Mouse (Mus musculus) kidney, postnatal 4 days (tissue): ENCODE data around the gene Tbx2.

ENCODE experiments used
- DNase-seq, 2 experiments: peaks; one replicate each; pipeline ENCODE4 v3.0.0; 2021; ENCODE audit warnings: mixed read lengths in 2 of 2

Tbx2 gene

DNA sequence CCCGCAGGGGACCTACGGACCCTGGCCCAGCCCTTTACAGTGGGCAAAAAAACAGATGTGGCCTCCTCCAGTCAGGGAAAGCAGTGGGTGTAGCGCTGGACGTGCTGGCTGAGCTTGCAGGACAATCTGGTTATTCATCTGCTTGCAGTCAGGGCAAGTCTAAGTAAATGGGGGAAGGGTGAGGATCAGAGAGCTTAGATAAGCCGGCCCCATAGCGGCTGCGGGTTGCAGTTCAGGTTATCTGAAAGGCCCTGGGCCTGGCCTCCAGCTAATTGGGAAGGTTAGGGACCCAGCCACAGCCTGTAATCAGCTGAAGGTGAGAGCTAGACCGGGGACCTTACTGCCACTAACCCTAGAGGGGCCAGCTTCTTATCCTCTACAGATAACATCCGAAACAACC lies 5.0 kb upstream of the Tbx2 start:
- peak in 1 of 2 experiments; percentile 61 for DNase-seq

DNA sequence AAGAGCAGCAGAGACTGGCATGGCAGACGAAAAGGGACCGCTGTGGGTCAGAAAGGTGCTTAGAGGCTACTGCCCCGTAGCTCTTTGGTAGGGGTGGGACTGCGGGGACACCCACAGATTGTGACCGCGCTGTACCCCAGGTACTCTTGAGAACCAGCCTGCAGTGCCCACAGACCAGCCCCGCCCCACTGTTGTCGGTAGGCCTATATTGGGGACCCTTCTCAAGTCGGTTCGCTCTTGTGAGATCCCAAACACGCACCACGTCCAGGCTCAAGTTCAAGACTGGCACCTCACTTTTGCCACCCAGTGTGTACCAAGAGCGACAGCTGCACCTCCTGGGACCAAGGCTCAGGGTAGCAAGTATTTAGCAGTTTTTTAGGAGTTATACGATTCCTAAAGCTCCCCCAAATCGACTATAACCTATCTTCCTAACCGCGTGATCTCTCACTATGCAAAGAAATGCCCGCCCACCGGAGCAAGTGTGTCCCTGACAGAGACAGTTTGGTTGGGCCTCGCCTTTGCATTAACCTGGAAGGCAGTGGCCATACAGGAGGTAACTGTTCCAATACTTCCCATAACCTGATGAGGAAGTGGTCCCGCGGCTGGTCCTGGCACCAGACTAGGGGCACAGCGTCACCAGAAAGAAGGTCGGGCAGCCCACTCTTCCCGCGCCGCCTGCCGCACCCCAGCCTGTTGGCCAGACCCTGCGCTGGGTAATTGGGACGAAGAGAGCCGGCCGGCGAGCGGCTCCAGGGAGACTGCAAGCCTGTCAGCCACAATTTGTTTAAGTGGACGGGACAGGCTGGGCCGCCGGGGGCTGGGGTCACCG lies 3.4 kb upstream of the Tbx2 start:
- DNase-seq = peak; percentile 50 to 59

DNA sequence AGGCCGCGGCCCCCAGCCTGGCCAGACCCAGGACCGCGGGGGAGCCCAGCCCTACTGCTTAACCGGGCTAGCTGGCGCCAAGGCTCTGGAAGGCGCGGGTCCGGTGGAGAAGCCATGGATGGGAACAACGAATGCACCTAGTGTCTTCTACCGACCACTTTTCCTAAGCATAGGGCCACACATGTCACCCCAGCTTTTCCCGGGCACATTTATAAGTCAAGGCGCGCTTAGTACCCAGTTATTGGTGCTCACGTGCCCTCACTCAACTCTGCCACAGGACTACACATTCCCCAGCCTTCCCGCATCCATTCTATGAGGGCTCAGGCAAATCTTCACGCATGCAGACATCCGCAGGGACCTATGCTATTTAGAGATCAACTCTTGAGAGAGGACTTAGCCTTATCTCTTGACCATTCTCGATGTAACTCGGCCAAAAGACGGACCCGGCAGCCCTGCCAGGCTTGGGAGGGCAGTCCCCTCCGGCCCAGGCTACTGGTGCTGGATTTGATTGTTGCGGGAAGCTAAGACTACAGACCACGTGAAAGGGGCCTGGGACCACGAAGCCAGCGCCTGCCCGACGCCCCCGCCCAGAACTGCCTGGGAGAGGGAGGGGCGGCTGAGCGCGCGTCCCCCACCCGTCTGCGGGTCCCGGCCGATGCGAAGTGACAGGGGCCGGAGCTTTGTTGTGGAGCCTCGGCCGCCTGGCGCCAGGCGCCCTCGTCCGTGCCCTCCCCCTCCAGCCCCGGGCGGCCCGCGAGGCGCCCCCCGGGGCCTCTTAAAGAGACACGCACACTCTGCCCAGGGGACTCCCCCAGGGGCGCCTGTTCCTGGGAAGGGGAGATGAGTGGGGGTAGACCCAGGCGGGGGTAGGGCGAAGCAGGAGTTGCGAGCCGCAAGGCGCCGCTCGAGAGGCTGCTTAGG lies 2.6 kb upstream of the Tbx2 start:
- peak; percentile 63 to 75 for DNase-seq

DNA sequence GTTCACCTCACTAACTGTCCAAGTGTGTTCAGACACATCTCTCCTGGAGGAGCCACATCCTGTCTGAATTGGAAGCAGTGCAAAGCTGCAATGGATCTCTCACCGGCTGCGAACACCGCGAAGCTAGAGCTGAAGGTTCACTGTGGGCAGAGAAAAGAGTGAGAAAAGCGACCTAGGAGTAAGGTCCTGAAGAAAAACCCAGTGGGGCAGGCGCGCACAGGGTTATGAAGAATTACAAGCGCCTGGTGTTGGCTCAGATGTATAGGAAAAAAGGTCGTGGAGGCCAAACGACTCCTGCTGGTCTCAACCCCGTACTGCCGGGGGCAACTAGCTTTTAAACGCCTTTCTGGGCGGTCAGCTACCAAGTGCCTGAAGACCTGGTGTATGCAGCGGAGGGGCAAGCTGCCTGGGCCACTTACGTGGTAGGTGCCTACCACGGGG lies 1.4 kb upstream of the Tbx2 start:
- peak; percentile 62 to 78 for DNase-seq

DNA sequence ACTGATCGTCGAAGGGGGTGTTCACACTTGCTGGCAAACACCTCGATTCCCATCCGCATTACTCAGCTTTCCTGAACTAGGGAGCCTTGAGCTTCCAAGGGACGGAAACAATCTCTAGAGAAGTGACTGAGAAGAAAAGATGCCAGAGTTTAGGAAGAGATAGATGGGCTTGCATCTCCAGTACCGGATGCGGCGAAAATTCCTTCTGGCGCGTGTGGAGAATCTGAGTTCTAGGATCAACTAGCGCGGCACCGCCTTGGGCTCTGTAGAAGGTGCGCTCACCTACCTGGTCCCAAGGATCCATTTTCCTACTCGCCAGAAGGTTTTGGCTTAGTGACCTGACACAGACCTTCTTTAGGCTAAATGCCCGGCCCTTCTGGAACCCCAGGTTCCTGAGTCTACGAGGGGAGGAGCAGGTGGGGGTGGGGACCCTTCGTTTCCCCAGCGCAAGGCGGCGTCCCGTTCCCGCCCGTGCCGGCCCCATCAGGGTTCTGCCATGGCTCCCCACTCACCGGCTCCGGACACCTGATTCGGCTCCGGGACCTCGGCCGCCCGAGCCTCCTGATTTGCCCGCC lies 608 bp upstream of the Tbx2 start:
- peak; percentile 56 to 66 for DNase-seq

DNA sequence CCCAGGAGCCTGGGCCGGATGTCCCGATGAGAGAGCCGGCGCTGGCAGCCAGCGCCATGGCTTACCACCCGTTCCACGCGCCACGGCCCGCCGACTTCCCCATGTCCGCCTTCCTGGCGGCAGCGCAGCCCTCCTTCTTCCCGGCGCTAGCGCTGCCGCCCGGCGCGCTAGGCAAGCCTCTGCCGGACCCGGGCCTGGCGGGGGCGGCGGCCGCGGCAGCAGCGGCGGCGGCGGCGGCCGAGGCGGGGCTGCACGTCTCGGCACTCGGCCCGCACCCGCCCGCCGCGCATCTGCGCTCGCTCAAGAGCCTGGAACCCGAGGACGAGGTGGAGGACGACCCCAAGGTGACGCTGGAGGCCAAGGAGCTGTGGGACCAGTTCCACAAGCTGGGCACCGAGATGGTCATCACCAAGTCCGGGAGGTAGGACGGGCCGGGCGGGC lies 750 bp downstream of the Tbx2 start:
- DNase-seq = peak; percentile 57 to 70

DNA sequence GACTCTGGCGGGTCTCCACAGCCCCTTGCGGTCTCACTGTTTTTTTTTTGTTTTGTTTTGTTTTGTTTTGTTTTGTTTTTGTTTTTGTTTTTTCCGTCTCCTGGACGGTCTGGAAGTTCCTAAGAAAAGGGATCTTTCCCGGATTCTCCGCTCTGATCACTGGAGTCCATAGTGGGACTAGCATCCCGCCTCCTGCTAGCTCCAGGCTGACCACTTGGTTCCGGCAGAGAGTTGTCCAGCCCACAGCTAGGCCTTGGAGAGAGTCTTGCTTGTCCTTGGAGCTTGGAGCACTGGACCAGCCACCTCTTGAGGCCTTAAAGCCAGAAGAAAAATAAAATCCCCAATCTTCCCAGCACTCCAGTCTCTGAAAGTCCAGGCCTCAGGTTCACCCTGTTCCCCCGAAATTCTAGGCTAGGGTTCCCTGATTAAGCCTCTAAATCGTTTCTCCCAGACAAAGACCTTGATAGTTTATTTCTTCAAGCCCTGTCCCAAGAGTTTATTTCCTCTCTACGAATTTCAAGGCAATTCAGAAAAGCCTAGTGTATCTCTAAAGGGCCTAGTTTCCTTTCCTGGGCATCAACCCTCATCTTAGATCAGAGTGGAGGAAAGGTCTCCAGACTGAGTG lies 1.5 kb downstream of the Tbx2 start:
- DNase-seq = peak; percentile 49 to 61

DNA sequence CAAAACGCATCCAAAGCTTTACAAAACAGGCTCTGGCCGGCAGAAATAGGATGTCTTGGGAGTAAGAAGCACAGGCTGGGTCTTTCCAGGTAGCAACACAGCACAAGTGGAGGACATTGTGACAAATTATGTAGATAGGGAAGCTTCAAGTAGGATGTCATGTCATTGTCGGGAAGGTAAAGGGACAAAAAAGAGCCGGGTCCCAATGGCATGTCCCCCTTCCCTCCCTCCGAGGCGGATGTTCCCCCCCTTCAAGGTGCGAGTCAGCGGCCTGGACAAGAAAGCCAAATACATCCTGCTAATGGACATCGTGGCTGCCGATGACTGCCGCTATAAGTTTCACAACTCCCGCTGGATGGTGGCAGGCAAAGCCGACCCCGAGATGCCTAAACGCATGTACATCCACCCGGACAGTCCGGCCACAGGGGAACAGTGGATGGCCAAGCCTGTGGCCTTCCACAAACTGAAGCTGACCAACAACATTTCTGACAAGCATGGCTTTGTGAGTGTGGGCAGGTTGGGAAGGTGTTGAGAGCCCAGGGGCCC lies 2.1 kb downstream of the Tbx2 start:
- peak in 1 of 2 experiments; percentile 60 for DNase-seq

DNA sequence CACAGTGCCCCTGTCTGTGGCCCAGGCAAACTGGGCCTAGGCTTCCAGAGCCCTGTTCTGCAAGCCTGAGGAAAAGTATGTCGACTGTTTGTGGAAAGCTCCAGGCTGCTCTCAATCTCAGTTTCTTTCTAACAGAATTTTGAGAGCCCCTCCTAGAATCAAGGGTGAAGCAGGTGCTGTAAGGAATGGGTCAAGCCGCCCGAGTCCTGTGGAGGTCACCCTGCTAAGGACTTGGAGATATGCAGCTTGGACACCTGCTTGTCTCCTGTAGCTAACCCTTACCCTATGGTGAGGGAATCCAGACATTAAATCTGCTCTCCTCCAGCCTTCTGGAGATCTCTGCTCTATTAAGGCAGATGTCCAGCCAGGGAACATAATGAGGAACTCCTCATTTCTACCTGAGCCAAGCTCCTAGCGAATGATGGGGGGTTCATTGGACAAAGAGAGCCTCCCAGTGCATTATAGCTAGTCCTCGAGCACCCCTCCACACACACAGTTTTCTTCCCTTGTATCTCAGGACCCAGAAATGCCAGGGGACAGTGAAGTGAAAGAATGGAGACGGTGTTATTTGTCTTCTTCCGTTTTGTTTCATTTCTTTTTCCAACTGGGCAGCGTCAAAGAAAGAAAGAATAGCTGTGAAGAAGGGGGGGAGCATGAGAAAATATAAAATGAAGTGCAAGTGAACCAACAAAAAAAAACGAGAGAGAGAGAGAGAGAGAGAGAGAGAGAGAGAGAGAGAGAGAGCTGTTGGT lies 2.8 kb downstream of the Tbx2 start:
- no peak for DNase-seq

DNA sequence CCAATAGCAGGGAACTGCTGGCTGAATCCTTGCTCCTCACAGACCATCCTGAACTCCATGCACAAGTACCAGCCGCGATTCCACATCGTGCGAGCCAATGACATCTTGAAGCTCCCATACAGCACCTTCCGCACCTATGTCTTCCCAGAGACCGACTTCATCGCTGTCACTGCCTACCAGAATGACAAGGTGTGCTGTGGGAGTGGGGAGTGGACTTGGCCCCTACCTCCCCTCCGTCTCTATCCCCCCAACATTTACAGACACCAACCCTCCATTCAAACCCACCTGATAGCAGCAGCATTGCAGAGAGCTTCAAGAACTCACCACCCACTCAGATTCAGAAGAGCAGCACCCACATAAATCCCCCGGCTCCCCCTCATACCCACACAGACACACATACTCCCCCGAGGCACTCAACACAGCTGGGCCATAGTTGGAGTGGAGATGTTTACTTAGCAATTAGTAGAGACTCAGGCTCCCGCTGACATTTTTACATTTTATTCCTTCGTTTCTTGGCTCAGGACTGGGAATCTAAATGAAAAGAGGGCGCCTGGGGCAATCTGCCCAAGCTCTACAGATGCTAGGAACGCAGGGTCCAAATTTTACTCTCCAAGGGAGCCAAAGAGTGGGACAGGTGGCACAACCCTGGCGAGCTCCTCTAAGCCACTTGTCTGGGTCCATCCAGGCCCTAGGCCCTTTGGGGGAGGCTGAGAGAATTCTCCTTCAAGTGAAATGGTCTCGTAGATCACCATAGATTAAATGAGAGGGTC lies 3.6 kb downstream of the Tbx2 start:
- DNase-seq = peak; percentile 34 to 55

DNA sequence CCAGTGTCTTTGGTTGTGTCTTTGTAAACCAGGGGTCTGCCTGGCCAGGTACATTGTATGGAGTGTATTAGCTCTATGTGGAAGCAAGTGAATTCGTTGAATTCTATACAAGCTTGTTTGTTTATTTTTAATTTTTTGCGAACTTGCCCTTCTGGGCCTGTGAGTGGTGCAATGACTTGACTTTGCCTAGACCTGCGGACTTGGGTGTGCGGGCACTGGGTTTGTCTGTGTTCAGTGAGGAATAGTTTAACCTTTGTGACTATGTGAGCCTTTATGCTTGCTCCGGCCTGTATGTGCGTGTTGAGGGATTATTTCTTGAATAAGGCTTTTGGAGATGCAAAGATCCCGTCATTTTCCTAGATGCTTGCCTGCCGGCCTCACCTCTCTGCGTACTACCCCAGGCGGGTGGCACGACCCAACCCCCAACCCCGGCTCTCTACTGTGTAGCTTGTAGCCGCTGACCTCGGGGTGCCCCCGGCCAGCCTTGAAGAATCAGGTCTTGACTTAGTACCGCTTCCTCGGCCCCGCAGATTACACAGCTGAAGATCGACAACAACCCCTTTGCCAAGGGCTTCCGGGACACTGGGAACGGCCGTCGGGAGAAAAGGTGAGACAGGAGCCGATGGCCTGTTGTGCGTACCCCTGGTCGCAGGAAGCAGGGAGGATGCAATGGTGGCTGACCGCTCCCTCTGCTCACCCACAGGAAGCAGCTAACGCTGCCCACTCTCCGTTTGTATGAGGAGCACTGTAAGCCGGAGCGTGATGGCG lies 4.4 kb downstream of the Tbx2 start:
- peak; percentile 49 to 63 for DNase-seq

DNA sequence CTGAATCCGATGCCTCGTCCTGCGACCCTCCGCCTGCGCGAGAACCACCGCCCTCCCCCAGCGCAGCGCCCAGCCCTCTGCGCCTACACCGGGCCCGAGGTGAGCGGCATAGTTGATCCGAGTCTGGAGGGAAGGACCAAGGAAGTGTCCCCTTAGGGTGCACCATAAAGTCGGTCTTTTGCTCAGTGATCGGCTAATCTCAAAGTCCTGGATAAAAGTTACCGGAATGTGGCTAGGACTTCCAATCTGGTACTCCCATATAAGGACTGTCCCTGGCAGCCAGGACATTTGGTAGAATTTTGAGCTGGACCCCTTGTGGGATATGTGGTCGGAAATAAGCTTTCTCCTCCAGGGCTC lies 4.9 kb downstream of the Tbx2 start:
- DNase-seq = no peak

DNA sequence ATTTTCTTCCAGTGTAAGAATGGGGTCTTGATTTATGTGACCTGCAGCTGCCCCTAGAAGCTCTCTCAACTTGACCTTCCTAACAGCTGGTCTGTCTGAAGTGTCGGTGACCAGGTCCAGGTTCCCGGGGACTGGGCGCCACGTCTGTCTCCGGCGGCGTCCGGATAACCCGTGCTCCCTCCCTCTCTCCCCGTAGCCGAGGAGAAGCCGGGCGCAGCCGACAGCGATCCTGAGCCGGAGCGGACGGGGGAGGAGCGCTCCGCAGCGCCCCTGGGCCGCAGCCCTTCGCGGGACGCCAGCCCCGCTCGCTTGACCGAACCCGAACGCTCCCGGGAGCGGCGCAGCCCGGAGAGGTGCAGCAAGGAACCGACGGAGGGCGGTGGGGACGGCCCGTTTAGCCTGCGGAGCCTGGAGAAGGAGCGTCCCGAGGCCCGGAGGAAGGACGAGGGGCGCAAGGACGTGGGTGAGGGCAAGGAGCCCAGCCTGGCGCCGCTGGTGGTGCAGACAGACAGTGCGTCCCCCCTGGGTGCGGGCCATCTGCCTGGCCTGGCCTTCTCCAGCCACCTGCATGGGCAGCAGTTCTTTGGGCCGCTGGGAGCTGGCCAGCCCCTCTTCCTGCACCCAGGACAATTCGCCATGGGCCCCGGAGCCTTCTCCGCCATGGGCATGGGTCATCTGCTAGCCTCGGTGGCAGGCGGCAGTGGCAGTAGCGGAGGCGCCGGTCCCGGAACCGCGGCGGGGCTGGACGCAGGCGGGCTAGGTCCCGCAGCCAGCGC lies 5.5 kb downstream of the Tbx2 start:
- DNase-seq = peak; percentile 63 to 71

DNA sequence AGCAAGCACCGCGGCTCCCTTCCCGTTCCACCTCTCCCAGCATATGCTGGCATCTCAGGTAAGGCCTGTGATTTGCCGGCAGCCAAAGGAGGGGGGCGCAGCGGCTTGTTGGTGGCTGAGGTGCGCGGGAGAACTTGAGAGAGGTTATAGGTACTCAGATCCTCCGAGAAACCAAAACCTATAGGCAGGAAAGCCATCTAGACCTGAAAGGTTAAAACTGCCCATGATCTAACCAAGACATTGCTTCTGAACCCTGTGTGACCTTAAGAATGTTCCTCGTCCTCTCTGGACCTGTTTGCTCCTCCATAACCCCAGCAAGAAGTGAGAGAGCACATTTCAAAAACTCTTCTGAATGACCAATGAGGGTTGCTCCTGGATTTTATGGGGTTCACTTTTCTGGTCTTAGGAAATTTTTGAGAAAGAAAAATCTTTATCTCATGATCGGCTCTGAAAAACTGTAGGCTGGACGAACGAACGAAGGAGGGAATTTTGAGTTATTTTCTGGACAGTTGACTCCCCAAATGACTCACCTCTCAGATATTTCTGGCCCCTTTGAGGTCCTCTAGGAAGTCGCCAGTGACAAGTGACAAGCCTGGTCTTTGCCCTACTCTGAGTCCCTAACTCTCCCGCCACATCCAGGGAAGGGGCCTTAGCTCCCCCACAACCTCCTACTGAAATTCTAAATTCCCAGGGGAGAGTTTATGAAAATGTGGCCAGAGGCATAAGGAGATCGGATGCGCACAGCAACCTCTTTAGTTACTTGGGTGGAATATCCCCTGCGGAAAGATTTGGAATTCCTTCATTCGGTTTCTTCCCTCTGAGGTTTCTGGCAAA lies 6.3 kb downstream of the Tbx2 start:
- peak; percentile 14 to 61 for DNase-seq

DNA sequence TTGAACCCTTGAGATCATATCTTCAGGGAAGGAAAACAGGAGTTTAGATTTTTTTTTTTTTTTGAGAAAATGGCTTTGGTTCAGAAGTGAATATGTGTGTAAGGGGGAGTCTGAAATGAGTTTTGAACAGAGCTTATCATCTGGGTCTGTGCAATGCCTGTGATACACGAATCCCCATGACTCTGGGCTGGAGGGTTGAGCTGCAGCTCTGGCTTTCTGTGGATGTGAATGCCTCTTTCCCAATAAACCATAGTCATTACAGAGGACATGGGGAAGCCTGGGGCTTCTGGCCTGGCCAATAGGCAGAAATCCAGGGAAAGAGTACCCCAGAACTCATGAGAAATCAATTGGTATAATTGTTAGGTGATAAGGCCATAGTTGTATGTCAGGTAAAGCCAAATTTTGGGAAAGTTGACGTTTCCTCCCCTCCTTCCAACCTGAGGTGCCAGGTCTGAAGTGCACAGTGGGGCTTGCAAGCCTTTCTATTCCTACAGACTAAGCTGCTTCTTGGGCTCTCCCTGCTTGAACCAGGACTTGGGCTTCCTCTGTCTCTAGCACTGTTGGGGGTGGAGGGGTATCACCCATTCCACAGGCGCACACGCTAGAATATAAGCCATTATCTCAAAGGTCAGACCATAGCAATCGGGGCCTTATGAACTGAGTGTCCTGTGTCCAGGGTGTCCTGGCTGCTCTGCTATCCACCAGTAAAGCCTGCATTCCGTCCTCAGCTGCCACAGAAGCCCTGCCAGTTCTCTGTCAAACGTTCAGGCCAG lies 7.1 kb downstream of the Tbx2 start:
- DNase-seq = peak; percentile 9 to 40

DNA sequence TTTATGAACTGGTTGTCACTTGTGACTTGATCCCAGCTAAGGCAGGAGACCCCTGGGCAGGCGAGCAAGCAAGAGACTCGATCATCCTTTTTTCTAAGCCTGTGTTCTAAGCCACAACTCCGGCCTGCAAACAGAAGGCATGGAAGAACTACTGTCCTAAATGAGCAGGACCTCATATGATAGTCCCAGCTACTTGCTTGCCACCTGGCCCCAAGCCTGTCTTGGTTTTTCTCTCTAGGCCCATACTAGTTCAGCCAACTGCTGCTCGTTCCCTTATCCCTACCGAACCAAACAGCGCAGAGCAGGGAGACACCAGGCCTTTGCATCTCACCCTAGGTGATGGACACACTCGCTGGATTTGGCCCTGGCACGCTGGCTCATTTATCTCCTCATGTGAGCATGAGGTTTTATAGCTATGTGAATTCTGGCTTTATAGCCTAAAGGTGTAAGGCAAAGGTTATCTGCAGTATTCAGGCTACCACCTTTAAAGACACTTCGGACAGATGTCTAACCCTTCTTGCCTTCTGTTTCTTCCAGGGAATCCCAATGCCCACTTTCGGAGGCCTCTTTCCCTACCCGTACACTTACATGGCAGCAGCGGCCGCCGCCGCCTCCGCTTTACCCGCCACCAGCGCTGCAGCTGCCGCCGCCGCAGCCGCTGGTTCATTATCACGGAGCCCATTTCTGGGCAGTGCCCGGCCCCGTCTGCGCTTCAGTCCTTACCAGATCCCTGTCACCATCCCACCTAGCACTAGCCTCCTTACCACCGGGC lies 7.9 kb downstream of the Tbx2 start:
- peak in 1 of 2 experiments; percentile 35 for DNase-seq

DNA sequence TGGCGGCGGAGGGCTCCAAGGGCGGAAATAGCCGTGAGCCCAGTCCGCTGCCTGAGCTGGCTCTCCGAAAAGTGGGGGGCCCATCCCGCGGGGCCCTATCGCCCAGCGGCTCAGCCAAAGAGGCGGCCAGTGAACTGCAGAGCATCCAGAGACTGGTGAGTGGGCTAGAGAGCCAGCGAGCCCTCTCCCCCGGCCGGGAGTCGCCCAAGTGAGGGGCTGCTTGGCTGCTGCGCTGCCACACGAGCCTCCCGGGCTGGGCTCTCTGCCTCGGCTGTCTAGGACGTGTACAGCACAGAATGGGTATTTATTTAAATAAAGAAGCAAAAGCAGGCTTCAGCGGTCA lies 8.4 kb downstream of the Tbx2 start:
- DNase-seq = peak in 1 of 2 experiments; percentile 45
